In the genomic region with DNA sequence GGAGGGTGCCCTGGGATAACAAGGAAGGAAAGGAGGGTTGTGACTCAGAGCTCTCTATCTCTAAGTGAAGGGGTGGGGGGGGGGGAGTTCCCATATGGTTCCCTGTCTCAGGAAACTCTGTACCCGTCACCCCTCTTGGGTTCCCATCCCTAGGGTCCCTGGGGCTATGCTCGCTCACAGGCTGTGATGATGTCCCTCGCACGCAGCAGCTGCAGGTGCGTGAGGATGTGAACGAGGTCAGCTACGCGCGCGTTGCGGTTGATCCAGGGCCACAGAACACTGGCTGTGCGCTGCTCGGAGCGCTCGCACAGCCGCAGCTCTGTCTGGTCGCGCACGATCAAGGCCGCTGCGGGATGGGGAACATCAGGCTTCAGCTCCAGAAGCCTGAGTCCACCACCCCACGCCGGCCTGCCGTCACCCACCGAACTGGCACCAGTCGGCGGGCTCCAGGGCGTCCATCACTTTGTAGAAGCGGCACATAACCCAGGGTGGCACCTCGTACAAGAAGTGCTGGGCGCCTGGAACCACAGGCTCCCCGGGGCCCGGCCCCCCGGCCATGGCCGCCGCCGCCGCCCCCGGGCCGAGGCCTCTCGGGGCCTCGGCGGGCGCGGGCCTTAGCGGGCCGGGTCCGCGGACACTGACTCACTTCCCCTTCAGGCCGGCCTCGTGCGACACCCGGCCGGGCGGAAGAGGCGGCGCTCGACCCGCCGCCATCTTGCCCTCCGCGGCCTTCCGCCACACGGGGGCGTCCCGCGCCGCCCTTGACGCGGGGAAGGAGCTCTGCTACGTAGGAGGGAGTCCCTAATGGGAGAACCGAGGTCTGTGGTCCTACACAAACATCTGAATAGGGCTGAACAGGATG, we compare ENCODE assay signal across 8 mouse cellular contexts. TPM values are rescaled to one million over a fixed set of nuclear protein-coding genes. Genes with fewer than 3 reads are reported as not detected.
DNase-seq lines count a peak whose midpoint lies in the region; ATAC-seq and TF ChIP-seq lines count a peak whose summit lies in the region.

A gene (minus strand): TSS at position 731 of the 862 bp plus-strand sequence.

- H3K27ac ChIP-seq in forebrain, embryonic 14.5 days (ENCODE audit: low read depth, low read length): peak within 1 kb of the TSS; percentile 65
- H3K27ac ChIP-seq in liver, embryonic 16.5 days (ENCODE audit: low read length): peak within 1 kb of the TSS; percentile 77
- peak within 1 kb of the TSS; percentile 42; the same call in 1 of the 2 replicates for H3K27ac ChIP-seq in neural tube, embryonic 12.5 days
- peak within 1 kb of the TSS; percentile 69 for H3K27ac ChIP-seq in stomach, postnatal 0 days (replicated peaks)

- H3K4me1 ChIP-seq in forebrain, embryonic 14.5 days (ENCODE audit: control insufficient read depth, insufficient read depth, low read length): peaks cover 3% of the 10 kb centered on the region; the same call in 1 of the 2 replicates
- peaks cover 13% of the 10 kb centered on the region for H3K4me1 ChIP-seq in liver, embryonic 16.5 days (ENCODE audit: control insufficient read depth, low read depth, low read length)
- H3K4me1 ChIP-seq in neural tube, embryonic 12.5 days: peaks cover 4% of the 10 kb centered on the region; the same call in 1 of the 2 replicates
- H3K4me1 ChIP-seq in stomach, postnatal 0 days (replicated peaks; ENCODE audit: control insufficient read depth, insufficient read depth): no peaks in the 10 kb centered on the region

- H3K4me3 ChIP-seq in forebrain, embryonic 14.5 days (ENCODE audit: low read depth, low read length): peak within 1 kb of the TSS; percentile 53
- peak within 1 kb of the TSS; percentile 76 for H3K4me3 ChIP-seq in liver, embryonic 16.5 days (ENCODE audit: low read depth, low read length)
- peak within 1 kb of the TSS; percentile 56 for H3K4me3 ChIP-seq in neural tube, embryonic 12.5 days
- peak within 1 kb of the TSS; percentile 64 for H3K4me3 ChIP-seq in stomach, postnatal 0 days (ENCODE audit: low read depth, low read length)

- H3K27me3 ChIP-seq in forebrain, embryonic 14.5 days (replicated peaks; ENCODE audit: control insufficient read depth, insufficient read depth, low read length): no peaks in the 10 kb centered on the region
- no peaks in the 10 kb centered on the region; the same call in 1 of the 2 replicates for H3K27me3 ChIP-seq in liver, embryonic 16.5 days (ENCODE audit: control insufficient read depth, insufficient read depth, low read depth, low read length)
- H3K27me3 ChIP-seq in neural tube, embryonic 12.5 days (replicated peaks): no peaks in the 10 kb centered on the region
- no peaks in the 10 kb centered on the region for H3K27me3 ChIP-seq in stomach, postnatal 0 days (ENCODE audit: control insufficient read depth, insufficient read depth, low read length)

- TF ChIP-seq EP300 in stomach, postnatal 0 days (optimal IDR thresholded peaks at IDR 0.05): no peak

- H3K4me2 ChIP-seq in forebrain, embryonic 14.5 days (ENCODE audit: low read length): peak within 1 kb of the TSS; percentile 55
- H3K4me2 ChIP-seq in liver, embryonic 16.5 days (ENCODE audit: low read depth, low read length): peak within 1 kb of the TSS; percentile 64
- H3K4me2 ChIP-seq in neural tube, embryonic 12.5 days (replicated peaks): peak within 1 kb of the TSS; percentile 64
- peak within 1 kb of the TSS; percentile 65 for H3K4me2 ChIP-seq in stomach, postnatal 0 days (replicated peaks; ENCODE audit: low read depth)

- H3K36me3 ChIP-seq in forebrain, embryonic 14.5 days (ENCODE audit: control insufficient read depth, insufficient read depth, low read length): peaks cover 11% of the 10 kb centered on the region
- H3K36me3 ChIP-seq in liver, embryonic 16.5 days (ENCODE audit: control insufficient read depth, insufficient read depth): peaks cover 2% of the 10 kb centered on the region; the same call in 1 of the 2 replicates
- H3K36me3 ChIP-seq in neural tube, embryonic 12.5 days: no peaks in the 10 kb centered on the region; the same call in 1 of the 2 replicates
- H3K36me3 ChIP-seq in stomach, postnatal 0 days (ENCODE audit: control insufficient read depth, insufficient read depth, low read length): no peaks in the 10 kb centered on the region

- H3K9me3 ChIP-seq in forebrain, embryonic 14.5 days (replicated peaks; ENCODE audit: control insufficient read depth, low read length): no peaks in the 10 kb centered on the region
- H3K9me3 ChIP-seq in liver, embryonic 16.5 days (replicated peaks; ENCODE audit: control insufficient read depth, low read length): no peaks in the 10 kb centered on the region
- H3K9me3 ChIP-seq in neural tube, embryonic 12.5 days: no peaks in the 10 kb centered on the region
- H3K9me3 ChIP-seq in stomach, postnatal 0 days (ENCODE audit: control insufficient read depth, low read length): no peaks in the 10 kb centered on the region

- intact Hi-C loops in heart, postnatal 10 days (cut with DNase I): loop anchor here (2.0 to 10.0 kb wide), 6 partner anchors 57 to 394 kb away; a partner anchor contains a TSS

- peak; percentile 80 for TF ChIP-seq CTCF in stomach, postnatal 0 days (IDR thresholded peaks at IDR 0.05; ENCODE audit: low read depth)

- peak; percentile 53 for DNase-seq in ES-CJ7 (ENCODE audit: low read depth, low spot score)
- DNase-seq in forebrain, embryonic 14.5 days (ENCODE audit: low spot score): peak; percentile 74
- peak; percentile 86 to 89 for DNase-seq in heart, postnatal 10 days
- peak; percentile 85 to 89 for DNase-seq in kidney, postnatal 4 days
- DNase-seq in stomach, postnatal 0 days (ENCODE audit: low spot score): peak; percentile 85

- H3K9ac ChIP-seq in forebrain, embryonic 14.5 days (ENCODE audit: low read length): peak within 1 kb of the TSS; percentile 83
- peak within 1 kb of the TSS; percentile 85 for H3K9ac ChIP-seq in liver, embryonic 16.5 days (ENCODE audit: low read depth, low read length)
- H3K9ac ChIP-seq in neural tube, embryonic 12.5 days: peak within 1 kb of the TSS; percentile 75
- H3K9ac ChIP-seq in stomach, postnatal 0 days (ENCODE audit: low read length): peak within 1 kb of the TSS; percentile 82

- WGBS in forebrain, embryonic 14.5 days: 30% methylated on average over 68 of the region's 72 CpGs
- WGBS in liver, embryonic 16.5 days (ENCODE audit: insufficient replicate concordance): 19% methylated on average over 71 of the region's 72 CpGs
- 16% methylated on average over 72 of the region's 72 CpGs for WGBS in neural tube, embryonic 12.5 days
- WGBS in stomach, postnatal 0 days: 19% methylated on average over 68 of the region's 72 CpGs

- ATAC-seq in cerebellum, adult (ENCODE audit: insufficient number of reproducible peaks, low FRiP score, low TSS enrichment): peak; percentile 87
- ATAC-seq in forebrain, embryonic 14.5 days: peak; percentile 93
- ATAC-seq in liver, embryonic 16.5 days (ENCODE audit: low read depth): peak; percentile 91
- ATAC-seq in neural tube, embryonic 12.5 days (ENCODE audit: low FRiP score, low read depth): peak; percentile 92
- ATAC-seq in stomach, postnatal 0 days (ENCODE audit: low FRiP score, low TSS enrichment): peak; percentile 91

RNA-seq across cellular contexts. Expression of the gene that starts here (rescaled TPM):
- polyA plus RNA-seq in forebrain, embryonic 14.5 days (2014; fragmentation: Nextera tagmentation; extraction: Ambion mirVana): 22.9 and 23.7 TPM in 2 replicates
- total RNA-seq in heart, postnatal 10 days (2021): 10 to 100 TPM; 54.7 to 56.7 TPM
- polyA plus RNA-seq in liver, embryonic 16.5 days (2015; fragmentation: Nextera tagmentation; extraction: Ambion mirVana): 19.9 and 25.7 TPM in 2 replicates
- 48.2 and 51.2 TPM in 2 replicates for polyA plus RNA-seq in neural tube, embryonic 12.5 days (2016; fragmentation: Nextera tagmentation; extraction: Ambion mirVana)
- polyA plus RNA-seq in stomach, postnatal 0 days (2015; fragmentation: Nextera tagmentation; extraction: Ambion mirVana): 37.6 and 39.5 TPM in 2 replicates

Comparison
In these comparisons a context has a peak if more than half of its experiments do, and no peak if none do; other contexts are left out.
1. Peak in every context shown above with its lines: DNase-seq, ATAC-seq, H3K4me3 ChIP-seq and H3K27ac ChIP-seq.